Mouse (Mus musculus) lung, postnatal 0 days (tissue): ENCODE data around the gene H2-DMa.

ENCODE experiments used
- CTCF ChIP-seq: IDR thresholded peaks from 2 replicates; pipeline ENCODE4 v1.5.1; 2016; ENCODE audit warnings: antibody characterized with exemption, mild to moderate bottlenecking
- EP300 ChIP-seq: IDR thresholded peaks from 2 replicates; pipeline ENCODE4 v1.6.1; 2016; ENCODE audit warnings: antibody characterized with exemption, mild to moderate bottlenecking, control low read depth

DNA sequence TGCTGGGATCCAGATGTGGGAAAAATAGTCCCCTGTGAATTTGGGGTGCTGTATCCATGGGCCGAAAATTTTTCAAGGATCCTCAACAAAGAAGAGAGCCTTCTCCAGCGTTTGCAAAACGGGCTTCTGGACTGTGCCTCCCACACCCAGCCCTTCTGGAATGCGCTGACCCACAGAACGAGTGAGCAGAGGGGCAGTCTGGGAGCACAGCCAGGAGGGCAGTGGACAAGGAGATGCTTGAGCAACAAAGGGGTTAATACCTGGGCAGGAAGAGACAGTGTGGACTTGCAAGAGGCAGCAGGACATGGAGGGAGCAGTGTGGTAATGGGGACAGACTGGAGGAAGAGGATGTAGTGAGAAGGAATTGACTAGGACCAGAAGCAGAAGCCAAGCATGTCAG lies 36.2 kb downstream of the H2-DMa start:
- no peak for TF ChIP-seq CTCF
- no peak for TF ChIP-seq EP300
